Mouse (Mus musculus) central nervous system, embryonic 11.5 days (tissue): Measurements from ENCODE around the gene Vmn2r103. TPM values are rescaled to one million over a fixed set of nuclear protein-coding genes. Genes with fewer than 3 reads are reported as not detected.

Experiments used
- polyA plus RNA-seq: library from polyadenylated mRNA; depleted of rRNA; stranded (reverse); fragments of >200 nt; gene quantifications from 2 replicates; pipeline ENCODE4 v1.2.3, GENCODE M21; 2012; rRNA removed

Gene Vmn2r103
- not detected in 2 replicates for polyA plus RNA-seq

GRCm38 (mm10) chr17:19773063-19773462 is at the start of gene Vmn2r103:
Gene Vmn2r103 (plus strand): TSS chr17:19773363.

Other genes starting within 250 kb of the Vmn2r103 start
- gene Vmn2r101, start 196.1 kb upstream of the Vmn2r103 start, polyA plus RNA-seq, result not detected in 2 replicates
- not detected in 2 replicates for gene Vmn2r102, start 113.0 kb upstream of the Vmn2r103 start, polyA plus RNA-seq